Mouse (Mus musculus): ENCODE measurements around the gene Zswim4.

- TF ChIP-seq POLR2A (IDR thresholded peaks at IDR 0.05; ENCODE audit: low read depth, low read length) (no peak), CTCF (IDR thresholded peaks at IDR 0.05; ENCODE audit: extremely low read depth, insufficient read depth, insufficient read length, insufficient replicate concordance) (no peak)
Observed at GRCm38 (mm10) chr8:84199348-84200125, 37.3 kb downstream of the Zswim4 start.
